Mouse (Mus musculus) sigmoid colon, adult 10 weeks (tissue): ENCODE results near the gene Nf1. TPM values are rescaled to one million over a fixed set of nuclear protein-coding genes. Genes with fewer than 3 reads are reported as not detected.

Experiments
- polyA plus RNA-seq: library from polyadenylated mRNA; stranded (reverse); fragments of 350-450 nt; fragmentation: Illumina TruSeq; extraction: RNeasy Lipid Tissue Mini Kit (QIAGEN cat#74804); gene quantifications from one replicate; pipeline ENCODE4 v1.2.3, GENCODE M21; 2014; ENCODE audit warnings: low read depth, low replicate concordance

Nf1 gene
- polyA plus RNA-seq = 33.9 TPM

GRCm38 (mm10) chr11:79339234-79339807 is at the start of gene Nf1:
Gene Nf1, plus strand, starts transcription at chr11:79339693.

GRCm38 (mm10) chr11:79296856-79297491 is 42.5 kb upstream of the Nf1 start, which contains the start of gene Gm9964:
Gene Gm9964, minus strand, starts transcription at chr11:79296906.

GRCm38 (mm10) chr11:79503845-79504244 is 164.4 kb downstream of the Nf1 start, which contains the start of gene Omg:
Gene Omg, minus strand, starts transcription at chr11:79504084.

GRCm38 (mm10) chr11:79523560-79524309 is 184.2 kb downstream of the Nf1 start, which contains the start of gene Evi2b:
Gene Evi2b, minus strand, starts transcription at chr11:79523762.

GRCm38 (mm10) chr11:79530333-79530761 is 190.9 kb downstream of the Nf1 start, which contains the start of the genes Evi2 and Evi2a:
Gene Evi2, minus strand, starts transcription at chr11:79530589.
Gene Evi2a, minus strand, starts transcription at chr11:79530609.

GRCm38 (mm10) chr11:79590664-79591590 is 251.4 kb downstream of the Nf1 start, which contains the start of gene Rab11fip4:
Gene Rab11fip4, plus strand, starts transcription at chr11:79591212.

Other genes starting within 250 kb of the Nf1 start
- 1.6 TPM for gene Ksr1, start 193.3 kb upstream of the Nf1 start, polyA plus RNA-seq
- gene Wsb1, start 85.0 kb upstream of the Nf1 start, polyA plus RNA-seq = 522 TPM
- not detected for gene Gm9964, start 42.8 kb upstream of the Nf1 start, polyA plus RNA-seq
- 2.2 TPM for gene Omg, start 164.4 kb downstream of the Nf1 start, polyA plus RNA-seq
- gene Evi2b, start 184.1 kb downstream of the Nf1 start, polyA plus RNA-seq = 26.3 TPM
- gene Evi2, start 190.9 kb downstream of the Nf1 start, polyA plus RNA-seq = 1.5 TPM
- 14.7 TPM for gene Evi2a, start 190.9 kb downstream of the Nf1 start, polyA plus RNA-seq